Mouse (Mus musculus) limb, embryonic 10.5 days (tissue): ENCODE data around the gene Aamdc. TPM values are rescaled to one million over a fixed set of nuclear protein-coding genes. Genes with fewer than 3 reads are reported as not detected.

ENCODE experiments used
- polyA plus RNA-seq: library from polyadenylated mRNA; unstranded; fragments of >200 nt; fragmentation: Nextera tagmentation; extraction: Ambion mirVana; gene quantifications from 2 replicates; pipeline ENCODE4 v1.2.1, GENCODE M21; 2016

Gene Aamdc
- polyA plus RNA-seq, 1 experiment from 2014 or later, result 39.8 TPM

Other genes with a start within 250 kb of the Aamdc start
- gene Usp35, start 247.5 kb downstream of the Aamdc start, polyA plus RNA-seq, result 1.6 and 2.0 TPM in 2 replicates
- 3.5 and 4.2 TPM in 2 replicates for gene Kctd21, start 247.2 kb downstream of the Aamdc start, polyA plus RNA-seq
- 53.4 and 55.2 TPM in 2 replicates for gene Alg8, start 207.9 kb downstream of the Aamdc start, polyA plus RNA-seq
- 305 and 321 TPM in 2 replicates for gene Ndufc2, start 179.5 kb downstream of the Aamdc start, polyA plus RNA-seq
- gene Thrsp, start 161.8 kb downstream of the Aamdc start, polyA plus RNA-seq, result 0.45 and 0.46 TPM in 2 replicates
- gene Kctd14, start 128.2 kb downstream of the Aamdc start, polyA plus RNA-seq, result 0.69 and 1.0 TPM in 2 replicates
- gene Ints4, start 98.5 kb downstream of the Aamdc start, polyA plus RNA-seq, result 64.5 and 69.7 TPM in 2 replicates
- gene Rsf1, start 392 bp upstream of the Aamdc start, polyA plus RNA-seq, result 23.0 and 25.6 TPM in 2 replicates
- gene Clns1a, start 117.1 kb upstream of the Aamdc start, polyA plus RNA-seq, result 314 and 345 TPM in 2 replicates
- gene Aqp11, start 158.8 kb upstream of the Aamdc start, polyA plus RNA-seq, result 2.8 and 2.9 TPM in 2 replicates
- gene Pak1, start 209.0 kb upstream of the Aamdc start, polyA plus RNA-seq, result 26.5 and 29.8 TPM in 2 replicates